Mouse (Mus musculus): ENCODE data around the gene Rin1.

The Rin1 gene

GRCm38 (mm10) chr19:5045531-5045930, 4.8 kb upstream of the Rin1 start:
- DNase-seq, result no peak

- DNase-seq, result no peak
Observed at GRCm38 (mm10) chr19:5048138-5049056, 1.9 kb upstream of the Rin1 start.

- no peak for DNase-seq
Observed at GRCm38 (mm10) chr19:5049325-5049724, 956 bp upstream of the Rin1 start.

GRCm38 (mm10) chr19:5051031-5051430, 750 bp downstream of the Rin1 start:
- no peak for DNase-seq

GRCm38 (mm10) chr19:5051515-5051914, 1.2 kb downstream of the Rin1 start:
- no peak for DNase-seq

GRCm38 (mm10) chr19:5052166-5052822, 2.0 kb downstream of the Rin1 start:
- peak; percentile 52 for DNase-seq

GRCm38 (mm10) chr19:5052853-5053252, 2.6 kb downstream of the Rin1 start:
- DNase-seq, result peak; percentile 72

GRCm38 (mm10) chr19:5053909-5054308, 3.6 kb downstream of the Rin1 start:
- peak; percentile 75 for DNase-seq

- no peak for DNase-seq
Observed at GRCm38 (mm10) chr19:5056251-5056650, 6.0 kb downstream of the Rin1 start.

- DNase-seq, result no peak
Observed at GRCm38 (mm10) chr19:5057876-5058775, 7.8 kb downstream of the Rin1 start.

GRCm38 (mm10) chr19:5058801-5059771, 8.8 kb downstream of the Rin1 start:
- no peak for DNase-seq

- no peak for DNase-seq
Observed at GRCm38 (mm10) chr19:5060365-5061330, 10.4 kb downstream of the Rin1 start.

- DNase-seq, result no peak
Observed at GRCm38 (mm10) chr19:5062041-5062440, 11.8 kb downstream of the Rin1 start.

- no peak for DNase-seq
Observed at GRCm38 (mm10) chr19:5062446-5062845, 12.2 kb downstream of the Rin1 start.

GRCm38 (mm10) chr19:5065104-5065503, 14.8 kb downstream of the Rin1 start:
- no peak for DNase-seq

- no peak for DNase-seq
Observed at GRCm38 (mm10) chr19:5067040-5067799, 16.9 kb downstream of the Rin1 start.

GRCm38 (mm10) chr19:5067867-5068569, 17.7 kb downstream of the Rin1 start, which contains the start of gene Cd248:
TSS of gene Cd248 (plus strand) at chr19:5068078.
- no peak for DNase-seq

- no peak for DNase-seq
Observed at GRCm38 (mm10) chr19:5068570-5069234, 18.4 kb downstream of the Rin1 start.
